Mouse (Mus musculus) cerebellum, postnatal 36 days (tissue): ENCODE measurements around the gene Arid1b.
A peak's percentile ranks its signal among the peaks of the same experiment; 100 is the strongest.

Source experiments
- DNase-seq, 2 experiments: peaks; one replicate each; pipeline ENCODE4 v3.0.0; 2021 to 2022; ENCODE audit warnings: mixed read lengths in 2 of 2

The Arid1b gene

DNA sequence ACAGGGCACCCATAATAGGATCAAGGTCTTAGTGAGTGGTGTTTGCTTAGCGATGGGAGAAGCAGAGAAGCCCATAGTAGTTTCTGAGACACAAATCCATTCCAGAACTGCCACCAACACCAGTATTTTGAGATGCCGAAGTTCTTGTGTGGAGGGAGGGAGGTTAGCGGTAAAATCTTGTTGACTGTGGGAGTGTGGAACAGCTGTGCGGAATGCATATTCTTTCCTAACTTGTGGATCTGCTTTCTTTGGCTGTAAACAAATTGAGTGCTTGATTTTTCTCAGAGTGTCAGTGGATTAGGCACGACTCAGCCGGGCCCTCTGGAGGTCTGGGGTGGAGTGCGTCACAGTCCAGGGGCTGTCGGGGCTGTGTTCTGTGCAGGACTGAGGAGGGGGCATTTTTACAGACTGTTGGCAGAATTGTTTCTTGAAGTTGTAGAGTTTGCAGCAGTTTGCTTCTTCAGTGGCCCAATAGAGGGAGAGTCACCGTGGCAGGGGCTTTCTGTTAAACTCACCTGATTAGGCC lies 27.9 kb downstream of the Arid1b start:
- no peak for DNase-seq

DNA sequence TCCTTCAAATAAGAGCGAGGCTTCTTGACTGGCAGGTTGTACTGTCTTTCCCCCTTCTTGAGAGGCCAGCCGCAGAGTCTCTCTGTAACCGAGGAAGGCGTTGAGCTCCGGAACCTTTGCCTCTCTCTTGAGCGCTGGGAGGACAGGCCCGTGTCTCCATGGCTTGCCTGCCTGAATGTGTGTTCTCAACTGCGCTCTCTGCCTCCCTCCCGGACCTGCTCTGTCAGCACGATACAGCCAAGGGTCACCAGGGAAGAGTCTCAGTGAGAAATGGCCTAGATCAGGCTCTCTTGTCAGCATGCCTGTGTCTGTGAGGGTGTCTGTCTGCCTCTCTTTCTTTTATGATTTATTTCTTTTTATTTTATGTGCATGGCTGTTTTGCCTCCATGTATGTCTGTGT lies 29.6 kb downstream of the Arid1b start:
- no peak for DNase-seq

DNA sequence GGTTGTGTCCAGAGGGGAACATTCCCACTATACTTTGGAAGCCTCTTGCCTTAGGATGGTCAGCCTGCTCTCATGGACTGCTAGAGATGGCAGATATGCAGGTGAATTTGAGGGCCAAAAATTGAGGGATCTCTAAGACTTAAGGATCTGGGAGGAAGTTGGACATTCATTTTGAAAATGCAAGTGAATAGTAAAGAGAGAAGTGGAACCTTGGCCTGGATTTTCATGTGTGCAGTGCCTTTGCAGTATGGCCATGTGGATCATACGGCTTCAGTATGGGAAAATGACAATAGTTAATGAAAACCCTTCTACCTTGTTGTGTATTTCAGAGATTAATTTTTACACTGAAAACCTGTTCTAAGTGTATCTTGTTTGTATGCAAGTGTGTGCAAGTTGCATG lies 31.3 kb downstream of the Arid1b start:
- DNase-seq: no peak

DNA sequence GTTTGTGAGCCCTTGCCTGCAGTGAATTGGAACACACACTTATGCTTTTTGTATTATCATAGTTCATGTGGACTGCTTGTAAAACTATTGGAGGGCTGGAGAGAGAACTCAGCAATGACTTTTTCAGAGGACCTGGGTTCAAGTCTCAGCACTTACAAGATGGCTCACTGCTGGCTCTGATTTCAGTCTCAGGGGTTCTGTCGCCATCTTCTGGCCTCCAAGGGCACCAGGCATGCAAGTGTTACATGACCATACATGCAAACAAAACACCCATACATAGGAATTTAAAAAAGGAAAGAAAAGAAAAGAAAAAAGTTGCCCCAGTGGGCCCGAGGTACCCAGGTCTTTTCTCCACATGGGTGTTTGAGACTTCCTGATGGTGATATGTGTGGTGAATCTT lies 32.4 kb downstream of the Arid1b start:
- DNase-seq: no peak

DNA sequence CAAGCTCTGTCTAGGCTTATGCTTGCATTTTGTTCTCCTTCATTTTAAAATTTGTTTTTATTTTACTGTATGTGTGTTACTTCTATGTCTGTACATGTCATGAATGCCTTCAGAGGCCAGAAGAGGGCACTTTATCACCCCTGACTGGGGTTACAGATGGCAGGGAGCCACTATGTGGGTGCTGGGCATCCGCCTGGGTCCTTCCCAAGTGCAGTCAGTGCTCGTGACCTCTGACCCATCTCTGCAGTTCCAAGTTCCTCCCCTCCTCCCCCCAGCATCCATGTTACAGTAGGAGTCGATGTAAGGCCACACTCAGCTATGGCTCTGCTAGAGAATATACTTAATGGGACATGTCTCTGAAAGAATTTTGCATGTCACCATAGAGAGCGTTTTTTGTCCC lies 35.0 kb downstream of the Arid1b start:
- no peak for DNase-seq

DNA sequence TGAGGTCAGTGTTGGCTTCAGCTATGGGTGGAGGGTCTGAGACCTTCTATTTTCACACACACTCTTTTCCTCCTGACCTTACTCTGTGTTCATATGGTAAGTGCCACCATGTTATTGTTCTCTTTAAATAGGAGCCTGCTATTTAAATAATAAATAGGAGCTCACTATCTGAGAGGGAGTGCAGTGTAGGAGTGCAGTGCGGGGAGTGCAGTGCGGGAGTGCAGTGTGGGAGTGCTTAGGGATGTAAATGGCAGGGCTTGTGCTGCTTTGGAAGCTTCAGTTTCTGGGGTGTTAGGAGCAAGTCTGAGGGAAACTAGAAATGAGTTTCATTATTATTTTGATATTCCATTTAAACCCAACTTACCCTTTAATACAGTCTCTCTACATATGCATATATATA lies 36.2 kb downstream of the Arid1b start:
- no peak for DNase-seq

DNA sequence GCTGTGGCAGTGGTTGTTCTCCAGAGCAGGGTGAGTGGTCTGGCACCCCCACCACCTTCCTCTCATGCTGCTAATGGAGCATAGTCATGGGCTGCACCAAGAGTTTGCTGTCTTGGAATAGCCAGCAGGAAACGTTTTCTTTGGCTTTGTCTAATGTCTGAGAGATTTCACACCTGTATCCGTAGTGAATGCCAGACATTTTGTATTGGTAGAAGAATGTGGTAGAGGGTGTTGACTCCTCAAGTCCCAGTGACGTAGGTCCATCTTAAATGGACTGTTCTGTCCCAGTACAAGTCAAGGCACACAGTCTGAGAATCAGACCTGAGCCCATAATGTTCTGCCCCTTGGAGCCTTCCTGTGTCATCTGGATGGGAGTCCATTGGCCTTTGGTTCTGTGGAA lies 39.2 kb downstream of the Arid1b start:
- no peak for DNase-seq

DNA sequence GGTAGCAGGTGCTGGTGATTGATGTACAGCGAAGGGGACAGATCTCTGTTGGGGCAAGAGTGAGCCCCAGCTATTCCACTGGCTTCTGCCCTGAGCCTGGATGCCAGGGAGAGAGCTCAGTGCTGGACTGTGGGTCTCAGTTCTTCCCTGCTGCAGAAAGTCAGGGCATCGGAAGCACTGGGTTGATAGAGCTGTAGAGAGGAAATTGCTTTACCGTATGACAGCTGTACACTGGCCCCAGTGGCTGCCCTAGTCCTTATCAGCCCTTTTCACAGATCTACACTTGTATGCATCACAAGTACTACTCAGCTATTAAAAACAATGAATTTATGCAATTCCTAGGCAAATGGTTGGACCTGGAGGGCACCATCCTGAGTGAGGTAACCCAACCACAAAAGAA lies 40.1 kb downstream of the Arid1b start:
- no peak for DNase-seq

DNA sequence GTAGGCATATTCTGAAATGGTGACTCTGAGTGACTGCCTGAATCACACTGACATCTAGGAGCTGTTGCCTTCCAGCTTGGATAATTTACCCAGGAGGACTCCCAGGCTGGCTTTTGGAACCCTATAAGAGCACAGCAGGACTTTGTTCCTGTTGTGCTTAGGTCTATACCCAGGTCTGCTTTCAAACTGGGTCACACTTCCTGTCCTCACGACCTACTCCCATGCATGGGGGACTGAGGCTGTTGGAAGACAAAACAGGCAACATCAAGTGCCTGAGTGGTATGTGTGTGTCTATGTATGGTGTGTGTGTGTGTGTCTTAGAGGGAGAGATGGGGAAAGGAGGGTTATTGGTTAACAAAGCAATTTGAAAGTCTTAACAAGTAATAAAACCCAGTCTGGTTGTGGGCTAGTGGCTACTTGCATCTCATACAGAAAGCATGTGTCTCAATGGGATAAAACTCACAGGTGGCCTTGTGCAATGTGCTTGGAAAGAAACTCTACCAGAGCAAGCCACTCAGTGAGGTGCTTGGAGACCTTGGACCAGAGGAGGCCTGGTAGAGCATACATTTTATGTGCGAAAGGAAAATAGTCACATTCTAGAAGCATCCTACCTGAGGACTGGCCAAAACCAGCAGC lies 42.2 kb downstream of the Arid1b start:
- no peak for DNase-seq

DNA sequence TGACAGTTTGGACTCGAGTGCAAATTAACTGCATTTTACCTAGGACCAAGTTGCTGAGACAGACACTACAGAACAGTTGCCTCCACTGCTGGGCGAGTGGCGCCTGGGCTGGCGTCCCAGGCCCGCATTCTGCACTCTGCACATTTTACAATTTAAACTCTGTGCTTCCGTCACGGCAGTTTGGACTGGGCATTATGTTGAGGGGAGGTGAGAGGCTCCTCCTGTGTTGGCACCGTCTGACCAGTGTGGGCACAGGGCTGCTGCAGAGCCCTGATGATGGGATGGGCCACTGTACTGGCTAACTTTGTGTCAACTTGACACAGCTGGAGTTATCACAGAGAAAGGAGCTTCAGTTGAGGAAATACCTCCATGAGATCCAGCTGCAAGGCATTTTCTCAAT lies 43.1 kb downstream of the Arid1b start:
- no peak for DNase-seq

DNA sequence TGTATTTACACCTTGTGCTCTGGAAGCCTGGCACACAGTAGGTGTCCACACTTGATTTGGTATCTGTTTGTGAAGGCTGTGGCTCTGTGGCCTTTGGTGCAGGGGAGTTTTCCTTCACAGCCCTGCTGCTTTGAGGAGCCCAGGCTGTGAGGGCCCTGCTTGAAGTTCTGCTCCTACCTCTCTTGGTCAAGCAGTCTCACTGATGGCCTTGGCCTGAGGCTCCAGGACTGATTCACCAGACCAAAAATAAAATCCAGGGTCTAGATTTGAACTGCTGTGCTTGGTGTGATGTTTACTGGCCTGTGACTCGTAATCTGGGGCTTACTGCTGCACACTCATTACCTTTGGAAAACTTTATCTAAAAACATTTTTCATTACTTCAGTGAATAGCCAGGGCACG lies 45.7 kb downstream of the Arid1b start:
- DNase-seq: no peak

DNA sequence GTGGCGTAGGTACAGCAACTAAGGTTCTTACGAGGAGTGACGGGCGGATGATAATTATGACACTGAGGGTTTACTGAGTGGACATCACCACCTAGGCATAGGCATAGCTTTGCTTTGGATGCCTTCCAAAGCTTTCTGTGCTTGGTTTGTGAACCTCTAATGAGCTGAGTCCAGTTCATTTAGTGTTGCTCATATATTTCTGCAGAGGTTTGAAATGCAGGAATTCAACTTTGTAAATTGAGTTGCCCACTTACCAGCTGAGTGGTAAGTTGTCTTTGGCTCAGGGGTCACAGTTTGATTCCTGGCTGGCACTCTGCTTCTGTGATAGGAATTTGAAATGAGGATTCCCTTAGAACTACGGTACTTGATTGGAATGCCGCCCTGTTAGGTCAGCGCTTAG lies 49.7 kb downstream of the Arid1b start:
- DNase-seq: no peak

DNA sequence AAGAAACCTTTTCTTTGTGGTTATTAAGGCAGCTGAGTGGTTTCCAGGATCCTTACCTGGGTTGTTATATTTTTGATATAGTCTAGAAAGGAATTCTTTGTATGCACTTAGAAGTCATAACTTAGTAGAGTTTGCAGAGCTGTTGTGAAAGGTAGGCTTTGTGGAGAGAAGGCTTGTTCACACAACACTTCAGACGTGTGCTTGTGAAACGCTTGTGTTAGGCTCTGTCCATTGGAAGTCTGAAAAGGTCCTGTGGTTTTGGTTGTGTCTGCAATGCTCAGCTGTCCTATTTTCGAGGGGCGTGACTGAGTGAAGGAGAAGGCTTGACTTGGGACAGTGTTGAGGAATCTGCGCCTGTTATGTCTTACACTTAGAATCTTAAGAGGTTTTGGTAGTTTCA lies 51.5 kb downstream of the Arid1b start:
- no peak for DNase-seq

DNA sequence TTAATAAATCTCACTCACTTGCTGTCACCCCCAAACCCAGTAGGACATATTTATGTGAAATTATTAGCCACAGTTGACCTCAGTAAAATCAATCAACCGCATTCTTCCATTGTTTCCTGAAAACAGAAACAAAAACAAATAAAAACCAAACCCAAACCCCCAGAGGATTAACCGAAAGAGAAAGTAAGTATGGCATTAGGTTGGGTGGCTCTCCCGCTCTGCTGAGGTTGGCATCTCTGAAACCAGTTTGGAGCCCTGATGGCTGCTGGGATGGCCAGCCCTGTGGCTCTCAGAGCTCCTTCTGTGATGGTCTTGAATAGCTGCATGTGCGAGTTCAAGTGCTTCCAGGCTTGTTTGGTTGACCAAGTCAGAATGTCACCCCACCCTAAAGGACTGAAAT lies 53.2 kb downstream of the Arid1b start:
- no peak for DNase-seq

DNA sequence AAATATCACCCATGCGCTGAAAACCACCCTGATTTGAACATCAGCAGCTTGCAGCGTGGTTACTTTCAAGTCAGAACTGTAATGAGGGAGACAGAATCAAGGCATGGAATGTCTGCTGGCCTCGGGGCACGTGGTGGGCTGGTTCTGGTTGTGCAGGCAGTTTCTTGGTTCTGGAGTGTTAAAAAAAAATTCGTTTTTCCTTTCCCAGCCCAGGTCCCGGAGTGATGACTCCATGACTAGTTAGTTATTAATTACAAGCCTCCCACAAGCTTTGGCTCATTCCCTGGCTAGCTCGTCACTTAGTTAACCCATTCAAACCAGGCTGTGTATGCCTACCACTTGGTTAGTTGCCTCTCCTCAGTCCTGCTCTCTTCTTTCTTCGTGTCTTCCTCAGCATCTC lies 56.1 kb downstream of the Arid1b start:
- no peak for DNase-seq

DNA sequence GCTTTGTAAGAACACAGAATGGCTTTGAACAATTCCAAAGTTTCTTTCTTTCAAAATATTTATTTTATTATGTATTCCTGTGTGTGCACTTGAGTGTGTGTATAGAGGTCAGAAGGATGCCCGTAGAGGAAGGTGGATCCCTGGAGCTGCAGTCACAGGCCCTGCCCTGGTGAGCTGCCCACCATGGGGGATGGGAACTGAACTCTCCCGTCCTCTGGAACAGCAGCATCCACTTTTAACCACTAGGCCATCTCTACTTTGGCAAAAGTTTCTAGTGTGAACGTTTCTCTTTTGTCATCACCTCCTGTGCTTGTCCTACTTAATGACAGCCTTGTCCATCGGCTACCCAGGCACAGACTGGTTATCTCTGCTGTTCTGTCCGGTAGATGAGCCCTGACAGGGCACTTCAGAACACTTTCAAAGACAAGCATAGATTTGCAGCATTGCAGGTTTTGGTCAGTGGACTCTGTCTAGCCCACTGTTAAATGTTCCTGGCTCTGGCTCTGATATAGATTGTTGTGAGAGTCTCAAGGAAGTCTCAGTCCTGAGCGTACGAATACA lies 56.9 kb downstream of the Arid1b start:
- DNase-seq: no peak

DNA sequence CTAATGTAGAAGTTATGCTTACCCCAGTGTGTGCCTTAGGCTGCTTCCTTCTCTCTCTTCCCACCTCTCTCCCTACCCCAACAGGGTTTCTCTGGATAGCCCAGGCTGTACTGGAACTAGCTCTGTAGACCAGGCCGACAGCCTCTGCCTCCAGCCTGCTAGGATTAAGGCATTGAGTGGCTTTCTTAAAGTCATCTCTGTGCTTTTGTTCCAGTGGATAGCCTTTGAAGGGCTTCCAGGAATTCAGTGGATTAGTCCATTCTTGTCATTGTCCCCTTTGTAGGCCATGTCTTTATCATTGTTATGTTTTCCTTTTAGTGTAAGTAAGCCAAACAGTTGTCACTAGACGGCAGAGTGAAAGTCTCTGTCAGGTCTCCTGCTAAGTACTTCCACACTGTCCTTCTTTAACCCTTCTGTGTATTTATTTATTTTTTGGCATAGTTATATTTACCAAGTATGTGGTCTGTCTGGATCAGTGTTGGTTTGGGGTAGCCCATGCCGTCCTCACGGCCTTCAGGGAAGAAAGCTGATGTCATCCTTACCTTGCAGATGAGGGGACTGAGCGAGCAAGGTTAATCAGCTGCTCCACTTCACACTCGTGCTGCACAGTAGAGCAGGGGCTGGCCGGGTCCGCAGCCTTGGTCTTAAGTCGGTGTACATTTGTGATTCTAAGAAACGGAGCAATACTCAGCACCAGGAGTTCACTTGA lies 58.1 kb downstream of the Arid1b start:
- DNase-seq: no peak

DNA sequence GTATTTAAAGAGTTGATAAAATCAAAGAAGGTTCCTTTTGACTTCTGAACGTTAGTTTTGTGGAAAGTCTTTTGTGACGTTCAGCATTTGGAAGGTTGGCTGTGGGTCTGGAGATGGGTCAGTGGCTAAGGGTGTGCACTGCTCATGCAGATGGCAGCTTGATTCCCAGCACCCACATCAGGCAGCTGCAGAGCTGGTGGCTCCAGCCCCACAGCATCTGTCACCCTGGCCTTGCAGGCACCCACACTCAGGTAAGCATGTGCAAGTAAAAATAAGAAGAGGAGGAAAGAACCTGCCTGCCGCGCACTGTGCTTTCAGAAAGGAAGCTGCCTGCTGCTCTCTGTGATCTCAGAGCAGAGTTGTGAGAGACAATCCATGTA lies 58.7 kb downstream of the Arid1b start:
- DNase-seq: no peak

DNA sequence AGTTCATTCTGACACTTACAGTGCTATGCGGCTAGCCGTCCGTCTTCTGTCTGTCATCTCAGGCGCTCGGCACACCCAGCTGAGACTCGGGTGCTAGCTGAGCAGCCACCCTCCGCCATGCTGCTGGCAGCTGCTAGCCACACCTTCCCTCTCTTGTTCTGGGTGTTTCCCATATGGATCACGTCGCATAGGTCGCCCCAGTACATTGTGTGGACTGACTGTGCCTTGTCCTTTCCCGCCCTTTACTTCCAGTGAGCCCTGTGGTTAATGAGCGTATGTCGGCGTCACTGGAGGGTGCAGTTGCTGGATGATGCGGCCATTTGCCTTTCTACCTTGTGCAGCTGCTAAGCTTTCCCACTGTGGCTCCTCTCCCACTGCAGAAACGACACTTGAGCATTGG lies 59.1 kb downstream of the Arid1b start:
- DNase-seq: no peak

DNA sequence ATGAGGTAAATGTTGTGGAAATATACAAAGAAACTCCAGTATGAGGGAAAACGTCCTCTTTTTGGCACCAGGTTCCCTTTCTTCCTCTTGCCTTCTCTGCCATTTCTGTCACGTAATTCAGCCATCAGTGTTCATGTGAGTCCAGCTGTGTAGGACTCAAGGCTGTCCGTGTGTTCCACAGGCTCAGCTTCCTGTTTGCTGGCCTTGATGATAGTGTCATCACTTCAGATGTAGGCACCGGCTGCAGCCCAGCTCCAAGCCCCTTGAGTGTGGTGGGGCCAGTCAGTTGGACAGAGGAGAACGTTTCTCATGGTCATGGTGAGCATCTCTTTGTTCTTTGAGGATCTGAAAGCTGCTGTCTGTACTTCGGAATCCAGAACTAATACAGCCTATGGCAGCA lies 61.3 kb downstream of the Arid1b start:
- no peak for DNase-seq

DNA sequence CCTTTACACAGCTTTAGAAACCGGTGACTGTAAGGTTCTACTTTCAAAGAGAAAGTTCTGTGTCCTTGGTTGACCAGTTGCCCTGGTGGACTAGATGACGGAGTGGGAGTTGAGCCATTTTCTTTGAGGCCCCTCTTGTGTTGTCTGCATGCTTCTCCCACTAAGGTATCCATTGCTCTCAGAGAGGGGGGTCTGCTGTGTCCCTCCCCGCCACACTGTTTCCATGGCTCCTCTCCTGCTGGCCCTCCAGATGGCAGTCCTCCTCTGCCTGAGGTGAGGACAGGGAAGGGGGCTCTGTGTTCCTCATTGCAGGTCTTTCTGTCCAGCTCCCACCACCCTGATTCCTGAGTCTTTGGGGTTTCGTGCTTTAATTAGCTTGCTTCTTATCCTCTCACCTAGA lies 62.5 kb downstream of the Arid1b start:
- DNase-seq: no peak

DNA sequence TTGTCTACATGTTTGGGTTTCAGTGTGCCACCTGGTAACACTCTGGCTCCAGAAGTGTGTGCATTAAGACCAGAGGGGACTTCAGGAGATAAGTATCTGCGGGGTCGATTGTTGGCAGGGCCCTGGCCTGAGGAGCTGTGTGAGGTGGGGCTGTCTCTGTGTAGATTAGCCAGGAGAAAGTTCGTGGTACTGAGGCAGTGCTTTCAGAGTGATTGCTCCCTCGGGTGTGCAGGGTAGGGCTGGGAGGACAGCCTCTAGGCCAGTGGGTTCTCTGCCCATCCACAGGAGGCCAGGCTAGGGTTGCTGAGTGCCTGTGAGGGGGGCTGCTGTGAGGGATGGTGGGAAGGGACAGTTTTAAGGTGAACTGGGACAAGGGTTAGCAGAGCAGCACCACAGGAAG lies 63.2 kb downstream of the Arid1b start:
- no peak for DNase-seq

DNA sequence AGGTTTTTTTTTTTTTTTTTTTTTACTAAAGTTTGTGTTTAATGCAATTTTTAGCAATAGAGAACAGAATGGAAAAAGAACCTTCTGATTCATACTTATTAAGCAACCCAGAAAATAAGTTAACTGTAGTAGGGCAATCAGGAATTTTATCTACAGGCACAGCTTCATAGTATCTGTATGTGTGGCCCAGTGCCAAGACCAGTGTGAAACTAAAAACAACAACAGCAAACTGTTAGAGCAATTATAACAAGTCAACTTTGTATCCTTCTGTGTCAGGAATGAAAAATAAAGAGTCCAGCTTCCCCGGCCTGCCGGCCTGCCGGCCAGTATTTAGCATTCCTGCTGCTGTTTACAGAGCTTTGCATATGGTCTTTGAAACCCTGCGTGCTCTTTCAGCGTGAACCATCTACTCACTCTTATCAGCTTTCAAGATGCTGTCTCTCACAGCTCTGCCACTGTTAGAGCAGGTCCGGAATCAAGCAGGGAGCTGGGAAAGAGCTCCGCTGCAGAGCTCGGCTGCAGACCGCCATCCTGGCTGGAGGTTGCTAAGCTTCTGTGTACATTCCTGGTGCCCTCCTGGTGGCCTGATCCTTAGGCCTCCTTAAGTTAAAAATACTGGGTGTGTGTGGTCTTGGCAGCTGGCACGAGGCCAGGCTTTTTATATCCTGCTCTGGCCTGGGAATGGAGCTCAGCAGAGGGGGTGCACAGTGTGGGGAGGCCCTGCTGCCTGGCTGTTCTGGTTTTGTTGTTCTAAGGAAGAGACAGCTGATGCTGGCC lies 64.0 kb downstream of the Arid1b start:
- DNase-seq: peak; percentile 50 to 54

DNA sequence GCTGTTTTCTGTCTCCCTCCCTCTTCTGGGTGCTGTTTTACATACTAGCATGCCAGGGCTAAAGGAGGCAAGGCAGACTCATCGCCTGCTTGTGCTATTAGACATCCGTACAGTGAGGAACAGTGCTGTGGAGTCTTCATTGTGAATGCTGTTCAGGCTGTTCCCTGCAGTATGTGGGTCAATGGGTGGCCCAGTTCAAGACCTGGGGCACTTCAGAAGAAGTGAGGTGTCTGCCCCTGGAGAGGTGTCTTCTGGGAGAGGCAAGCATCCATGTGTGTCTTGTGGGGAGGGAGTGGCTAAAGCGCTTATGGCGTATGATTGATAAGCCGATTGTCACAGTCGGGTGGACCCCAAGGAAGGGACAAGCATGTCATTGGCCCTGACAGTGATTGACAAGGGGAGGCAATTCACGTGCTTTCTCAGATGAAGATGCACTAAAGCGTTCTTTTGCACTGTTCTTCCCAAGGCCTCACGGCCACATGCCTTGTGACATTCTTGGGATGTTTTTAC lies 65.0 kb downstream of the Arid1b start:
- no peak for DNase-seq
